Mouse (Mus musculus): ENCODE measurements around the gene Olfr1135.

Gene Olfr1135

GRCm38 (mm10) chr2:87673564-87673963 lies at the start of gene Olfr1135:
TSS of gene Olfr1135 (minus strand) at chr2:87673664.
- DNase-seq (ENCODE audit: low spot score), result no peak

DNA sequence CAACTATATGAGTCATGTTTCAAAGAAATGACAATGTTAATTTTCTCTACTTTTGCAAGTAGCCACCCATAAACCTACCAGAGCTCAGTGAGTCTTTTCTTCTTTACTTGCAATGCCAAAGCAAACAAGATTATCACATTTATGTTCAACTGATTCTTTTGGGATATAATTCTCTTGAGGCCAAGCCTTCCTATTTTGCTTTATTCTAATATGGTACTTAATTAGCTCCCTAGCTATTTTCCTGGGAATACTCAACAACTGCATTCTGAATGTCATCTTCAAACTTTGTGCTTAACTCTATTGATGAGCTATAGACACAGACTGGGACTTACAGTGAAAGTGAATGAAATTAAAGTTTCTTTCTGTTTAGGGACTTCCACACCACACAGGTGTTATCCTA lies 39.6 kb upstream of the Olfr1135 start, which contains the start of gene Olfr1137:
TSS of gene Olfr1137 (minus strand) at position 101 of the 400 bp plus-strand sequence.
- DNase-seq (ENCODE audit: low spot score), result no peak

DNA sequence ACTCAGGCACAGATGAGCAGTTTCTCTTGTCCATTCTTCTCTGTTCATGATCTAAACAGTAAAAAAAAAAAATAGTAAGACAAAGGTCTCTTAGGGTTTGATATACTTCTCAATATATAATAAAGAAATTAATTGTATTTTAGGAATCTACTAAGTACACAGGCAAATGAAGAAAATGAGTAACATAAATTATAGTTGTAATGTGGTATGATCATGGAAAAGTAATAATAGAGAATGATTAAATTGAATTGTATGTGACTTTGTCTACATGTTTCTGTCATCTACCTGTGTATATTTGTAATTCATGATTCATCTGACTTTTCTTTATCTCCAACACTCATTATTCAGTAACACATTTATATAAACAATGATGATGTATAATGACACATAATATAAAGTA lies 20.4 kb upstream of the Olfr1135 start, which contains the start of gene Olfr1136:
TSS of gene Olfr1136 (minus strand) at position 101 of the 400 bp plus-strand sequence.
- DNase-seq (ENCODE audit: low spot score), result no peak

DNA sequence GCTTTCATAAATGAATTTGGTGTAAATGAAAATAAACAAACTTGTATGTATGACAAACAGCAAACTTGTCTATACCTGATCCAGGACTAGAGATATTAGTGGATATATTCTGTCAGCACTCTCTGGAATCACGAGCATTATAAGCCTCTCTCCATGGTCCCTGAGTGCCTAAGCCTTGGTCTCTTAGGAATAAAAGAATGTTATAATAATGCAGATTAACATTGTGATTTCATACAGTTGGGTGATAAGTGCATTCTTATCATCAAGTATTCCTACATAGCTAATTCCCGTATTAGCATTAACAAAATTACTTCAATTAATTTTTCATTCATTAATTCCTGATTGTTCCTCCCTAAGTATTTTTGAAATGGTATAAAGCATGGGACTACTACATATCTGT lies 15.1 kb downstream of the Olfr1135 start, which contains the start of gene Olfr1134:
TSS of gene Olfr1134 (minus strand) at position 101 of the 400 bp plus-strand sequence.
- no peak for DNase-seq (ENCODE audit: low spot score)

DNA sequence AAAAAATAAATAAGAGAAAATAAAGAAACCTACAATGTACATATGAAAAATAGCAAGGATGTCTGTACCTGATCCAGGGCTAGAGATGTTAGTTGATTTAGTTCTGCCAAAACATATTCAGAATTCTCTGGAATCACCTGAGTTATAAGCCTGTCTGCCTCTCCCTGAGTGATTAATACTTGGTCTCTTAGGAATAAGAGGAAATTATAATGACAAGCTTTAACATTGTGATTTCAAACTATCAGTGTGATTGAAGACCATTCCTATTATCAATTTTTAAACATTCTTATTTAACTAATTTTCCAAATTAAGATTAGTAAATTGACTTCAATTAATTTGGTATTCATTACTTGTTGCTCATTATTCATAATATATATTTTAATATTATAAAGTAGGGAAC lies 26.2 kb downstream of the Olfr1135 start, which contains the start of gene Olfr1133:
TSS of gene Olfr1133 (minus strand) at position 101 of the 400 bp plus-strand sequence.
- DNase-seq (ENCODE audit: low spot score), result no peak

DNA sequence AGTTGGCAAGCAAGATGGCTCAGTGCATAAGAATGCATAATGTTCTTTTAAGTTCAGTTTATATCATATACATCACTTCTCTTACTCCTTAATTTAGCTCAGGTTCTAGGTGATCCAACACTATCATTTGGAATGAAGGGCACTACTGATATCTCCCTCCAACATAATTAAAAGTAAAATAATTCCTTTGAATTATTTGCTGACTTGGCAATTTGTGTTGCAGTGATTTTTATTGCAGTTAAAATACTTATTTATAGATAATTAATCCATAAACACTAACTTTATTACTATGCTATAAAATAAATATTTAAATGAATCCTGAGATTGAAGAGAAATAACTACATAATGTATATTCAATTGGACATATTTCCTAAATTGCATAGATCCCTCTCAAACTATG lies 31.0 kb downstream of the Olfr1135 start:
- no peak for DNase-seq (ENCODE audit: low spot score)

- no peak for DNase-seq (ENCODE audit: low spot score)
Measured at GRCm38 (mm10) chr2:87637435-87637834, 36.0 kb downstream of the Olfr1135 start, which contains the start of gene Olfr1132. TSS of gene Olfr1132 (minus strand) at chr2:87637535.

DNA sequence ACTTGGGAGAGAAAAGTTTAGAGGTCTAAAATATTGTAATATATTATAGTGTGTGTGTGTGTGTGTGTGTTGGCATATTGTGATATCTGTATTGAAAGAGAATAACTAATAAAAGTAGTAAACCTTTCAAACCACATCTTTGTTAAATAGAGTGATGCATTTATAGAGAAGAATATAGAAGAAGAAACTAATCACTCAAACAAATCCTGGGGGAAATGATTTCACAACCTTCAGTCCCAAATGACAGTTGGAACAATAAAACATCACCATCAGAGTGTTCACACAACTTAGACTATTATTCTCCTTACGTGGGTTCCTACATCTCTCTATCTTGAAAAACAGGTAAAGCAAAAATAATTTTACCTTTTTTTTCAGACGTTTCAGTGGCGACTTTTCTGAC lies 46.7 kb downstream of the Olfr1135 start, which contains the start of gene Olfr1131:
TSS of gene Olfr1131 (plus strand) at position 301 of the 400 bp plus-strand sequence.
- DNase-seq (ENCODE audit: low spot score), result no peak

All from embryo, embryonic 10 days (tissue).